ENCODE assay signal across 8 mouse cellular contexts in genomic region chr10:62557736-62558135, GRCm38 (mm10). TPM values are rescaled to one million over a fixed set of nuclear protein-coding genes. Genes with fewer than 3 reads are reported as not detected.
DNase-seq lines count a peak whose midpoint lies in the region; ATAC-seq and TF ChIP-seq lines count a peak whose summit lies in the region.

No protein-coding gene starts in this region.

- no peak overlapping the region for H3K27ac ChIP-seq in kidney, adult 2 months (ENCODE audit: insufficient read depth, low read depth, low read length)
- no peak overlapping the region for H3K27ac ChIP-seq in ES-Bruce4 (ENCODE audit: insufficient read depth, low read length)
- H3K27ac ChIP-seq in embryonic facial prominence, embryonic 11.5 days (replicated peaks; ENCODE audit: low read depth, low read length) = no peak overlapping the region

- no peak overlapping the region for H3K9ac ChIP-seq in ES-Bruce4 (ENCODE audit: low read depth, poor library complexity, severe bottlenecking)
- H3K9ac ChIP-seq in embryonic facial prominence, embryonic 11.5 days (replicated peaks; ENCODE audit: low read length) = no peak overlapping the region

- H3K9me3 ChIP-seq in ES-Bruce4 (replicated peaks; ENCODE audit: control insufficient read depth, insufficient read depth, low read length, poor library complexity, severe bottlenecking) = no peaks in the 10 kb centered on the region
- no peaks in the 10 kb centered on the region for H3K9me3 ChIP-seq in embryonic facial prominence, embryonic 11.5 days (replicated peaks; ENCODE audit: control insufficient read depth, low read length)

- no peak for TF ChIP-seq EP300 in ES-Bruce4 (IDR thresholded peaks at IDR 0.05; ENCODE audit: insufficient read depth, low read depth, low read length)

- TF ChIP-seq CTCF in kidney, adult 2 months (conservative IDR thresholded peaks at IDR 0.05; ENCODE audit: insufficient read depth, insufficient read length, low read depth, low read length) = peak; percentile 66
- peak; percentile 87 for TF ChIP-seq CTCF in ES-Bruce4 (IDR thresholded peaks at IDR 0.05; ENCODE audit: low read depth, low read length)

- ATAC-seq in embryonic facial prominence, embryonic 11.5 days (replicated peaks; ENCODE audit: insufficient number of reproducible peaks, low FRiP score, low TSS enrichment, low read depth) = no peak

- no peak for DNase-seq in kidney, adult 2 months
- DNase-seq in kidney, adult 8-10 months = no peak
- peak; percentile 51 for DNase-seq in 3T3-L1 (ENCODE audit: low read depth, low spot score)
- DNase-seq in embryonic facial prominence, embryonic 11.5 days (ENCODE audit: low spot score) = peak; percentile 28
- DNase-seq in adrenal gland, postnatal 10 days = no peak
- no peak for DNase-seq in heart, postnatal 4 days
- no peak for DNase-seq in gastrocnemius, postnatal 14 days

- peaks cover 3% of the 10 kb centered on the region; the same call in 1 of the 2 replicates for H3K36me3 ChIP-seq in kidney, adult 2 months (ENCODE audit: control insufficient read depth, insufficient read depth, low read length)
- H3K36me3 ChIP-seq in ES-Bruce4 (ENCODE audit: control insufficient read depth, insufficient read depth, low read length, poor library complexity, severe bottlenecking) = peaks cover 3% of the 10 kb centered on the region; the same call in 1 of the 2 replicates
- peaks cover 6% of the 10 kb centered on the region for H3K36me3 ChIP-seq in embryonic facial prominence, embryonic 11.5 days (replicated peaks; ENCODE audit: control insufficient read depth, insufficient read depth, low read depth, low read length)

- H3K4me2 ChIP-seq in embryonic facial prominence, embryonic 11.5 days (ENCODE audit: low read depth, low read length) = no peak overlapping the region

- 85% methylated on average over 1 of the region's 1 CpGs for WGBS in kidney, adult 2 months
- 91% methylated on average over 1 of the region's 1 CpGs for WGBS in embryonic facial prominence, embryonic 11.5 days

- intact Hi-C loops in gastrocnemius, postnatal 14 days (cut with DNase I; ENCODE audit: low total_unique reads) = no loop called here

- TF ChIP-seq POLR2A in kidney, adult 2 months (IDR thresholded peaks at IDR 0.05; ENCODE audit: low read depth, low read length) = no peak
- no peak for TF ChIP-seq POLR2A in ES-Bruce4 (IDR thresholded peaks at IDR 0.05; ENCODE audit: insufficient read depth, low read length)

- H3K27me3 ChIP-seq in kidney, adult 2 months (replicated peaks; ENCODE audit: control insufficient read depth, insufficient read depth, low read length) = no peaks in the 10 kb centered on the region
- no peaks in the 10 kb centered on the region for H3K27me3 ChIP-seq in ES-Bruce4 (ENCODE audit: control insufficient read depth, insufficient read depth, low read length, poor library complexity, severe bottlenecking)
- no peaks in the 10 kb centered on the region for H3K27me3 ChIP-seq in embryonic facial prominence, embryonic 11.5 days (ENCODE audit: control insufficient read depth, insufficient read depth, low read length)

- no peak overlapping the region for H3K4me3 ChIP-seq in kidney, adult 2 months (ENCODE audit: insufficient read depth, low read depth, low read length)
- no peak overlapping the region for H3K4me3 ChIP-seq in ES-Bruce4 (ENCODE audit: low read depth, low read length)
- H3K4me3 ChIP-seq in embryonic facial prominence, embryonic 11.5 days (ENCODE audit: low read depth, low read length) = no peak overlapping the region

- H3K4me1 ChIP-seq in kidney, adult 2 months (ENCODE audit: control insufficient read depth, insufficient read depth, low read length) = no peaks in the 10 kb centered on the region
- no peaks in the 10 kb centered on the region for H3K4me1 ChIP-seq in ES-Bruce4 (ENCODE audit: control insufficient read depth, insufficient read depth, low read length)
- no peaks in the 10 kb centered on the region for H3K4me1 ChIP-seq in embryonic facial prominence, embryonic 11.5 days (ENCODE audit: control insufficient read depth, insufficient read depth, low read length)

RNA-seq across cellular contexts. Expression of gene Kif1bp, which starts 20.5 kb away (rescaled TPM):
- 31.0 and 36.1 TPM in 2 replicates for polyA plus RNA-seq in kidney, adult 2 months (2012; rRNA removed)
- 26.2 and 28.3 TPM in 2 replicates for polyA plus RNA-seq in ES-Bruce4 (2011; ENCODE audit: insufficient read depth, insufficient read length, low read depth, missing spikeins)
- polyA plus RNA-seq in embryonic facial prominence, embryonic 11.5 days (2014; fragmentation: Nextera tagmentation; extraction: Ambion mirVana) = 48.5 and 50.7 TPM in 2 replicates
- total RNA-seq in adrenal gland, postnatal 10 days (2021) = 10 to 100 TPM; 35.0 to 36.9 TPM
- 10 to 100 TPM; 31.6 to 34.5 TPM for total RNA-seq in heart, postnatal 4 days (2021)
- 10 to 100 TPM; 21.6 to 22.8 TPM for total RNA-seq in gastrocnemius, postnatal 14 days (2021)

RNA-seq across cellular contexts. Expression of gene Srgn, which starts 30.5 kb away (rescaled TPM):
- 20.8 and 34.2 TPM in 2 replicates for polyA plus RNA-seq in kidney, adult 2 months (2012; rRNA removed)
- polyA plus RNA-seq in ES-Bruce4 (2011; ENCODE audit: insufficient read depth, insufficient read length, low read depth, missing spikeins) = 0.87 TPM in 1 of 2 replicates, not detected in the other
- 4.1 and 6.9 TPM in 2 replicates for polyA plus RNA-seq in embryonic facial prominence, embryonic 11.5 days (2014; fragmentation: Nextera tagmentation; extraction: Ambion mirVana)
- 10 to 100 TPM; 41.3 to 44.6 TPM for total RNA-seq in adrenal gland, postnatal 10 days (2021)
- total RNA-seq in heart, postnatal 4 days (2021) = 10 to 100 TPM; 16.9 to 18.4 TPM
- total RNA-seq in gastrocnemius, postnatal 14 days (2021) = 10 to 100 TPM; 11.8 to 14.0 TPM

RNA-seq across cellular contexts. Expression of gene Ddx21, which starts 44.3 kb away (rescaled TPM):
- 6.8 and 9.3 TPM in 2 replicates for polyA plus RNA-seq in kidney, adult 2 months (2012; rRNA removed)
- polyA plus RNA-seq in ES-Bruce4 (2011; ENCODE audit: insufficient read depth, insufficient read length, low read depth, missing spikeins) = 170 and 179 TPM in 2 replicates
- 38.6 and 40.8 TPM in 2 replicates for polyA plus RNA-seq in embryonic facial prominence, embryonic 11.5 days (2014; fragmentation: Nextera tagmentation; extraction: Ambion mirVana)
- 10 to 100 TPM; 52.2 to 54.8 TPM for total RNA-seq in adrenal gland, postnatal 10 days (2021)
- 10 to 100 TPM; 43.8 to 46.1 TPM for total RNA-seq in heart, postnatal 4 days (2021)
- total RNA-seq in gastrocnemius, postnatal 14 days (2021) = 10 to 100 TPM; 25.1 to 34.3 TPM

Comparison
In these comparisons a context has a peak if more than half of its experiments do, and no peak if none do; other contexts are left out.
1. DNase-seq: peak in 3T3-L1 (single experiment) and embryonic facial prominence, embryonic 11.5 days (single experiment); none in kidney, adult 2 months (single experiment), kidney, adult 8-10 months (0 of 2), adrenal gland, postnatal 10 days (single experiment), heart, postnatal 4 days (single experiment) and gastrocnemius, postnatal 14 days (single experiment).